In the genomic region with DNA sequence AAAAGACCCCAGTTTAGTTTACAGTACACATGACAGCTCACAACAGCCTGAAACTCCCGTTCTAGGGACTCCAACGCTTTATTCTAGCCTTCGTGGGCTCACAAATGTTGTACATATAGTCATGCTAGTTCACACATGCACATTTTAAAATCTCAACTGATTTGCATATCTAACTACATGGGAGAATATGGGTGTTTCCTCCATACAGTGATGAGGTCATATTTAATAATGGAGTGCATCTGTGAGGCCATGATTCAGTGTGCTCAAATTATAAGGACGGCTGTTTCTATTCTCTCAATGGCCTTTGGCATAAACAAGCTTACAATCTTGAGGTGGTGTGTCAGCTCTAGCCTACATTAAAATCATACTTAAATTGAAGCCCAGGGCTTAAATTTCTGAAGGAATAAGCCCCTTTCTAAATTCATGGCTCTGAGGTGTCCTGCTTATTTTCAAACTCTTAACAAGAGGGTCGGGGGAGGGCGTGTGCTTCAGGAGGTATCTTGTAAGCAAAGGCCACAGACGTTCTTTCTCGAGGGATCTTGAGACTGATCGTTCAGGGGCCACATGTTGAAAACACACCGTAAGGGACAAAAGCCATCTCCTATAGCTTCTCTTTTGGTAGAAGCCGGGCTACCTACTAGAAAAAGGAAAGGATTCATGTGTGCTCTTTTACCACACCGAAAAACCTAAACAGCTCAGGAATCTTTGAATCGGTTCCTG, we compare ENCODE assay signal across 8 mouse cellular contexts. TPM values are rescaled to one million over a fixed set of nuclear protein-coding genes. Genes with fewer than 3 reads are reported as not detected.
DNase-seq lines count a peak whose midpoint lies in the region; ATAC-seq and TF ChIP-seq lines count a peak whose summit lies in the region.

No protein-coding gene starts in this region.

- H3K9me3 ChIP-seq in neural tube, embryonic 11.5 days (ENCODE audit: control insufficient read depth, low read length), result no peaks in the 10 kb centered on the region
- no peaks in the 10 kb centered on the region for H3K9me3 ChIP-seq in intestine, postnatal 0 days (ENCODE audit: control insufficient read depth)

- H3K9ac ChIP-seq in neural tube, embryonic 11.5 days (ENCODE audit: low read length), result peak overlapping the region; percentile 79
- peak overlapping the region; percentile 65 for H3K9ac ChIP-seq in intestine, postnatal 0 days (ENCODE audit: low read depth, low read length)

- H3K27ac ChIP-seq in neural tube, embryonic 11.5 days (ENCODE audit: low read depth, low read length), result peak overlapping the region; percentile 72
- peak overlapping the region; percentile 92 for H3K27ac ChIP-seq in intestine, postnatal 0 days (ENCODE audit: low read depth, low read length)

- H3K4me3 ChIP-seq in neural tube, embryonic 11.5 days (ENCODE audit: low read depth, low read length), result peak overlapping the region; percentile 73
- peak overlapping the region; percentile 60 for H3K4me3 ChIP-seq in intestine, postnatal 0 days (ENCODE audit: low read depth, low read length)

- peaks cover 10% of the 10 kb centered on the region; the same call in 1 of the 2 replicates for H3K4me1 ChIP-seq in neural tube, embryonic 11.5 days (ENCODE audit: control insufficient read depth, insufficient read depth, low read length)
- H3K4me1 ChIP-seq in intestine, postnatal 0 days (replicated peaks; ENCODE audit: control insufficient read depth, insufficient read depth, low read length), result peaks cover 7% of the 10 kb centered on the region; the same call in 1 of the 2 replicates

- H3K4me2 ChIP-seq in neural tube, embryonic 11.5 days (ENCODE audit: low read depth), result peak overlapping the region; percentile 77
- peak overlapping the region; percentile 80 for H3K4me2 ChIP-seq in intestine, postnatal 0 days (replicated peaks; ENCODE audit: low read depth)

- no peaks in the 10 kb centered on the region for H3K36me3 ChIP-seq in neural tube, embryonic 11.5 days (ENCODE audit: control insufficient read depth, insufficient read depth, low read length)
- H3K36me3 ChIP-seq in intestine, postnatal 0 days (ENCODE audit: control insufficient read depth, insufficient read depth), result no peaks in the 10 kb centered on the region

- ATAC-seq in neural tube, embryonic 11.5 days (ENCODE audit: insufficient read depth, low FRiP score, low TSS enrichment), result peak; percentile 5
- ATAC-seq in intestine, postnatal 0 days, result no peak

- no peak for TF ChIP-seq CTCF in intestine, postnatal 0 days (IDR thresholded peaks at IDR 0.05; ENCODE audit: low read depth)

- DNase-seq in neural tube, embryonic 11.5 days (ENCODE audit: low spot score), result no peak
- no peak for DNase-seq in neural tube, embryonic 10.5 days (ENCODE audit: extremely low spot score, low spot score)
- DNase-seq in embryo, embryonic 11 days, result peak; percentile 50
- DNase-seq in retina, postnatal 7 days (ENCODE audit: low read depth, low spot score), result peak; percentile 5
- DNase-seq in gastrocnemius, postnatal 36 days, result no peak
- DNase-seq in layer of hippocampus, postnatal 36 days, result no peak
- no peak for DNase-seq in urinary bladder, postnatal 4 days (ENCODE audit: low spot score in 2 of 2)

- 18% methylated on average over 13 of the region's 13 CpGs for WGBS in neural tube, embryonic 11.5 days
- 15% methylated on average over 13 of the region's 13 CpGs for WGBS in intestine, postnatal 0 days

- H3K27me3 ChIP-seq in neural tube, embryonic 11.5 days (ENCODE audit: control insufficient read depth, insufficient read depth, low read length), result no peaks in the 10 kb centered on the region
- H3K27me3 ChIP-seq in intestine, postnatal 0 days (replicated peaks; ENCODE audit: control insufficient read depth, insufficient read depth, low read length), result no peaks in the 10 kb centered on the region

- intact Hi-C loops in gastrocnemius, postnatal 36 days (cut with DNase I), result loop anchor here (5.0 to 10.0 kb wide), 2 partner anchors 388 to 510 kb away; no protein-coding TSS in a partner anchor

RNA-seq across cellular contexts. Expression of a gene that starts 0.5 kb away (rescaled TPM):
- 67.2 and 71.1 TPM in 2 replicates for polyA plus RNA-seq in neural tube, embryonic 11.5 days (2014; fragmentation: Nextera tagmentation; extraction: Ambion mirVana)
- polyA plus RNA-seq in intestine, postnatal 0 days (2015; fragmentation: Nextera tagmentation; extraction: Ambion mirVana), result 62.3 and 68.7 TPM in 2 replicates
- total RNA-seq in gastrocnemius, postnatal 36 days (2021), result 10 to 100 TPM; 12.7 to 15.2 TPM
- 10 to 100 TPM; 53.1 to 64.6 TPM for total RNA-seq in layer of hippocampus, postnatal 36 days (2021)

RNA-seq across cellular contexts. Expression of a gene that starts 18.7 kb away (rescaled TPM):
- 97.9 and 104 TPM in 2 replicates for polyA plus RNA-seq in neural tube, embryonic 11.5 days (2014; fragmentation: Nextera tagmentation; extraction: Ambion mirVana)
- 89.1 and 99.6 TPM in 2 replicates for polyA plus RNA-seq in intestine, postnatal 0 days (2015; fragmentation: Nextera tagmentation; extraction: Ambion mirVana)
- total RNA-seq in gastrocnemius, postnatal 36 days (2021), result 10 to 100 TPM; 25.7 to 26.5 TPM
- total RNA-seq in layer of hippocampus, postnatal 36 days (2021), result 10 to 100 TPM; 28.6 to 35.9 TPM

Comparison
In these comparisons a context has a peak if more than half of its experiments do, and no peak if none do; other contexts are left out.
1. DNase-seq: peak in embryo, embryonic 11 days (single experiment) and retina, postnatal 7 days (single experiment); none in neural tube, embryonic 11.5 days (single experiment), neural tube, embryonic 10.5 days (single experiment), gastrocnemius, postnatal 36 days (0 of 2), layer of hippocampus, postnatal 36 days (0 of 2) and urinary bladder, postnatal 4 days (0 of 2).